Mouse (Mus musculus): ENCODE data around the gene Zbtb3.

Gene Zbtb3

GRCm38 (mm10) chr19:8839908-8840791 is 37.8 kb downstream of the Zbtb3 start:
- DNase-seq (ENCODE audit: low read depth, low spot score): no peak

- no peak for DNase-seq (ENCODE audit: low read depth, low spot score)
Observed at GRCm38 (mm10) chr19:8841012-8841411, 38.7 kb downstream of the Zbtb3 start.

- DNase-seq (ENCODE audit: low read depth, low spot score): no peak
Observed at GRCm38 (mm10) chr19:8842961-8843360, 40.6 kb downstream of the Zbtb3 start.

- no peak for DNase-seq (ENCODE audit: low read depth, low spot score)
Observed at GRCm38 (mm10) chr19:8844371-8845129, 42.2 kb downstream of the Zbtb3 start.

- no peak for DNase-seq (ENCODE audit: low read depth, low spot score)
Observed at GRCm38 (mm10) chr19:8848356-8848755, 46.0 kb downstream of the Zbtb3 start.

- DNase-seq (ENCODE audit: low read depth, low spot score): no peak
Observed at GRCm38 (mm10) chr19:8850402-8850901, 48.1 kb downstream of the Zbtb3 start, which contains the start of gene Lrrn4cl. Gene Lrrn4cl (plus strand): TSS chr19:8850768.

- no peak for DNase-seq (ENCODE audit: low read depth, low spot score)
Observed at GRCm38 (mm10) chr19:8851639-8852038, 49.3 kb downstream of the Zbtb3 start.

- DNase-seq (ENCODE audit: low read depth, low spot score): no peak
Observed at GRCm38 (mm10) chr19:8852236-8852928, 50.0 kb downstream of the Zbtb3 start.

GRCm38 (mm10) chr19:8853117-8853516 is 50.8 kb downstream of the Zbtb3 start:
- no peak for DNase-seq (ENCODE audit: low read depth, low spot score)
